Mouse (Mus musculus) midbrain, embryonic 12.5 days (tissue): ENCODE results near the gene Nme2. TPM values are rescaled to one million over a fixed set of nuclear protein-coding genes. Genes with fewer than 3 reads are reported as not detected.
A peak's percentile ranks its signal among the peaks of the same experiment; 100 is the strongest.

Experiments
- ATAC-seq: fragments of 200-750 bp; cut with Nextera tagmentation; 2 replicates; pipeline ENCODE4 v1.8.0; 2017; ENCODE audit warnings: low read depth, moderate TSS enrichment, moderate library complexity; ENCODE audit not compliant: low FRiP score
- H3K27ac ChIP-seq: fragments of 300-500 bp; sonication (generic); replicated peaks from 2 replicates; pipeline ENCODE4 v1.5.1; 2016; ENCODE audit warnings: mild to moderate bottlenecking
- H3K27me3 ChIP-seq: fragments of 300-500 bp; sonication (generic); 2 replicates; pipeline ENCODE4 v1.6.1; 2016; ENCODE audit warnings: mild to moderate bottlenecking
- H3K36me3 ChIP-seq: fragments of 300-500 bp; sonication (generic); 2 replicates; pipeline ENCODE4 v1.6.1; 2016
- H3K4me1 ChIP-seq: fragments of 300-500 bp; sonication (generic); 2 replicates; pipeline ENCODE4 v1.6.1; 2016
- H3K4me2 ChIP-seq: fragments of 300-500 bp; sonication (generic); replicated peaks from 2 replicates; pipeline ENCODE4 v1.6.1; 2016; ENCODE audit warnings: mild to moderate bottlenecking, moderate library complexity
- H3K4me3 ChIP-seq: fragments of 300-500 bp; sonication (generic); 2 replicates; pipeline ENCODE4 v1.5.1; 2016; ENCODE audit warnings: mild to moderate bottlenecking
- H3K9ac ChIP-seq: fragments of 300-500 bp; sonication (generic); replicated peaks from 2 replicates; pipeline ENCODE4 v1.6.1; 2016; ENCODE audit warnings: mild to moderate bottlenecking, moderate library complexity
- H3K9me3 ChIP-seq: fragments of 300-500 bp; sonication (generic); 2 replicates; pipeline ENCODE4 v1.6.1; 2016; ENCODE audit warnings: mild to moderate bottlenecking
- WGBS: fragments of 180-500 bp; shearing (Covaris S2); methylation state at CpG from one replicate; pipeline ENCODE4 v1.1.7; 2016; 5-methylcytosine and 5-hydroxymethylcytosine counted together
- polyA plus RNA-seq: library from polyadenylated mRNA; unstranded; fragments of >200 nt; fragmentation: Nextera tagmentation; extraction: Ambion mirVana; gene quantifications from 2 replicates; pipeline ENCODE4 v1.2.1, GENCODE M21; 2016

The Nme2 gene
- polyA plus RNA-seq, 1 experiment from 2014 or later = 110 TPM

DNA sequence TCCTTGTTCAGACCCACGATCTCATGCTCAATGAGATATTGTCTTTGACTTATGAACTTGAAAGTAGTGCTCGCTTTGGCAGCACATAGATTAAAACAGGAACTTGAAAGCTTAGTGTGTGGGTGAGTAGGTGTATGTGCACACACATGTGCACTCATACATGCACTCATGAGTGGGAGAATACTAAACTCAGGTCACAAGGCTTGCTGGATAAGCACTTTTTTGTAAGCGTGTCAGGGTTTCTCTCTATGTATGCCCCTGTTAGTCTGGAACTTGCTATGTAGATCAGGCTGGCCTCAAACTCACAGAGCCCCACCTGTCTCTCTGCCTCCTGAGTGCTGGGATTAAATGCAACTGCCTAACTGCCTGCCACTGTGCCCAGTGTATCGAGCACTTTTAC is 31.0 kb upstream of the Nme2 start:
- Histone ChIP-seq H3K36me3 (no peaks in the 10 kb centered on the region), H3K4me1 (no peaks in the 10 kb centered on the region), H3K4me3 (no peak overlapping the region), H3K9me3 (no peaks in the 10 kb centered on the region), H3K27me3 (peaks cover 3% of the 10 kb centered on the region; the same call in 1 of the 2 replicates), H3K9ac (no peak overlapping the region), H3K4me2 (no peak overlapping the region), H3K27ac (no peak overlapping the region)
- WGBS = 81% methylated on average over 4 of the region's 4 CpGs
- no peak for ATAC-seq

DNA sequence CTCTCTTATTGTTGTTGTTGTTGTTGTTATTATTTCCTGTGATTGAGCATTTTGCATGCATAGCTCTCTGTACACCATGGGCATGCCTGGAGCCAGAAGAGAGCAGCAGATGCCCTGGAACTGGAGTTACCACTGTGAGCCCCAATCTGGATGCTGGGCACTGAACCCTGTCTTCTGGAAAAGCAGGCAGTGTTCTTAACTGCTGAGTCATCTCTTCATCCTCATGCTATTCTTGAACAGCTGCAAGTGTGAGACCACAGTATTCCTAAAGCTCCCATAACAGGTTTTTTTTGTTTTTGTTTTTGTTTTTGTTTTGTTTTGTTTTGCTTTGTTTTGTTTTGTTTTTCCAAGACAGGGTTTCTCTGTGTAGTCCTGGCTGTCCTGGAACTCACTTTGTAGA is 30.2 kb upstream of the Nme2 start:
- Histone ChIP-seq H3K27me3 (peaks cover 3% of the 10 kb centered on the region; the same call in 1 of the 2 replicates), H3K27ac (no peak overlapping the region), H3K4me3 (no peak overlapping the region), H3K4me1 (no peaks in the 10 kb centered on the region), H3K9ac (no peak overlapping the region), H3K9me3 (no peaks in the 10 kb centered on the region), H3K4me2 (no peak overlapping the region), H3K36me3 (no peaks in the 10 kb centered on the region)
- ATAC-seq = no peak

GRCm38 (mm10) chr11:93985265-93985664 is 29.2 kb upstream of the Nme2 start:
- Histone ChIP-seq H3K9ac (no peak overlapping the region), H3K9me3 (no peaks in the 10 kb centered on the region), H3K27me3 (peaks cover 3% of the 10 kb centered on the region; the same call in 1 of the 2 replicates), H3K27ac (no peak overlapping the region), H3K4me1 (no peaks in the 10 kb centered on the region), H3K36me3 (no peaks in the 10 kb centered on the region), H3K4me2 (no peak overlapping the region), H3K4me3 (no peak overlapping the region)
- 94% methylated on average over 5 of the region's 5 CpGs for WGBS
- no peak for ATAC-seq

GRCm38 (mm10) chr11:93984619-93985018 is 28.6 kb upstream of the Nme2 start:
- 89% methylated on average over 3 of the region's 3 CpGs for WGBS
- ATAC-seq = no peak
- H3K27ac ChIP-seq = no peak overlapping the region
- H3K4me2 ChIP-seq = no peak overlapping the region
- no peaks in the 10 kb centered on the region for H3K9me3 ChIP-seq
- no peak overlapping the region for H3K9ac ChIP-seq
- H3K4me3 ChIP-seq = no peak overlapping the region
- H3K4me1 ChIP-seq = no peaks in the 10 kb centered on the region
- H3K27me3 ChIP-seq = peaks cover 3% of the 10 kb centered on the region; the same call in 1 of the 2 replicates
- no peaks in the 10 kb centered on the region for H3K36me3 ChIP-seq

- H3K4me3 ChIP-seq = no peak overlapping the region
- H3K4me1 ChIP-seq = no peaks in the 10 kb centered on the region
- no peak overlapping the region for H3K27ac ChIP-seq
- peaks cover 3% of the 10 kb centered on the region; the same call in 1 of the 2 replicates for H3K27me3 ChIP-seq
- no peaks in the 10 kb centered on the region for H3K9me3 ChIP-seq
- no peak overlapping the region for H3K9ac ChIP-seq
- WGBS = 74% methylated on average over 6 of the region's 6 CpGs
- no peaks in the 10 kb centered on the region for H3K36me3 ChIP-seq
- no peak for ATAC-seq
- H3K4me2 ChIP-seq = no peak overlapping the region
Measured at GRCm38 (mm10) chr11:93979502-93980049, 23.5 kb upstream of the Nme2 start.

GRCm38 (mm10) chr11:93972951-93973350 is 16.9 kb upstream of the Nme2 start:
- H3K4me2 ChIP-seq = no peak overlapping the region
- peaks cover 7% of the 10 kb centered on the region for H3K4me1 ChIP-seq
- H3K27me3 ChIP-seq = no peaks in the 10 kb centered on the region
- H3K9ac ChIP-seq = no peak overlapping the region
- WGBS = 90% methylated on average over 5 of the region's 5 CpGs
- no peak overlapping the region for H3K4me3 ChIP-seq
- H3K27ac ChIP-seq = no peak overlapping the region
- no peak for ATAC-seq
- H3K9me3 ChIP-seq = no peaks in the 10 kb centered on the region
- no peaks in the 10 kb centered on the region for H3K36me3 ChIP-seq

DNA sequence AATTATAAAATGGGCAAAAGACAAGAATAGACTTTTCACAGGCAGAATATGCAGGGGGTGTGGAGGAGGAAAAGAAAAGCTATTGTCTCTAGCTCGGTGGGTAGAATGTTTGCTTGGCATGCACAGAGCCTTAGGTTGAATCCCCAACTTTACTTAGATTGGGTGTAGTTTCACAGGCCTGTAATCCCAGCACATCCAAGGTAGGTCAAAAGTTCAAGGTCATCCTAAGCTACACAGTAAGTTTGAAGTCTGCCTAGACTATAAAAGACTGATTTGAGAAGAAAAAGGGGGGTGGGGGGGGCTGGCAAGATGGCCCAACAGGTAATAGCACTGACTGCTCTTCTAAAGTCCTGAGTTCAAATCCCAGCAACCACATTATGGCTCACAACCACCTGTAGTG is 13.7 kb upstream of the Nme2 start:
- Histone ChIP-seq H3K27me3 (no peaks in the 10 kb centered on the region), H3K4me1 (peaks cover 15% of the 10 kb centered on the region), H3K27ac (no peak overlapping the region), H3K9me3 (no peaks in the 10 kb centered on the region), H3K9ac (no peak overlapping the region), H3K36me3 (peaks cover 13% of the 10 kb centered on the region), H3K4me3 (no peak overlapping the region), H3K4me2 (no peak overlapping the region)
- no peak for ATAC-seq
- 55% methylated on average over 1 of the region's 1 CpGs for WGBS

GRCm38 (mm10) chr11:93969171-93969570 is 13.1 kb upstream of the Nme2 start:
- 94% methylated on average over 6 of the region's 6 CpGs for WGBS
- ATAC-seq = no peak
- no peak overlapping the region for H3K9ac ChIP-seq
- H3K9me3 ChIP-seq = no peaks in the 10 kb centered on the region
- H3K36me3 ChIP-seq = peaks cover 17% of the 10 kb centered on the region
- H3K4me3 ChIP-seq = no peak overlapping the region
- H3K4me1 ChIP-seq = peaks cover 15% of the 10 kb centered on the region
- no peak overlapping the region for H3K4me2 ChIP-seq
- H3K27me3 ChIP-seq = no peaks in the 10 kb centered on the region
- no peak overlapping the region for H3K27ac ChIP-seq

DNA sequence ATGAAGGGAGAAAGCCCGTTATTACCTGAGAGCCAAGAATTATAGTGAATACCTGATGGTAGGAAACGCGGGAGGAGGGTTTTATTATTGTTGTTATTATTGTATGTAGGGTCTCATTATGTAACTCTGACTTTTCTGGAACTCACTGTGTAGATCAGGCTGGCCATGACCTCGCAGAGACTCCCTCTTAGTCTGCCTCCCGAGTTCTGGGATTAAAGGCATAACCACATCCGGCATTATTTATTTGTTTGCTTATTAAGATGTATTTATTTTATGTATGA is 12.7 kb upstream of the Nme2 start:
- 48% methylated on average over 6 of the region's 6 CpGs for WGBS
- Histone ChIP-seq H3K27me3 (no peaks in the 10 kb centered on the region), H3K9ac (peak overlapping the region; percentile 69; the same call in 1 of the 2 replicates), H3K36me3 (peaks cover 21% of the 10 kb centered on the region), H3K4me3 (peak overlapping the region; percentile 70), H3K27ac (0 out of 2 replicates have a peak overlapping the region, but pooled peaks have one; percentile 72), H3K4me1 (peaks cover 15% of the 10 kb centered on the region), H3K4me2 (peak overlapping the region; percentile 84), H3K9me3 (no peaks in the 10 kb centered on the region)
- peak; percentile 25; the same call in 1 of the 2 replicates for ATAC-seq

DNA sequence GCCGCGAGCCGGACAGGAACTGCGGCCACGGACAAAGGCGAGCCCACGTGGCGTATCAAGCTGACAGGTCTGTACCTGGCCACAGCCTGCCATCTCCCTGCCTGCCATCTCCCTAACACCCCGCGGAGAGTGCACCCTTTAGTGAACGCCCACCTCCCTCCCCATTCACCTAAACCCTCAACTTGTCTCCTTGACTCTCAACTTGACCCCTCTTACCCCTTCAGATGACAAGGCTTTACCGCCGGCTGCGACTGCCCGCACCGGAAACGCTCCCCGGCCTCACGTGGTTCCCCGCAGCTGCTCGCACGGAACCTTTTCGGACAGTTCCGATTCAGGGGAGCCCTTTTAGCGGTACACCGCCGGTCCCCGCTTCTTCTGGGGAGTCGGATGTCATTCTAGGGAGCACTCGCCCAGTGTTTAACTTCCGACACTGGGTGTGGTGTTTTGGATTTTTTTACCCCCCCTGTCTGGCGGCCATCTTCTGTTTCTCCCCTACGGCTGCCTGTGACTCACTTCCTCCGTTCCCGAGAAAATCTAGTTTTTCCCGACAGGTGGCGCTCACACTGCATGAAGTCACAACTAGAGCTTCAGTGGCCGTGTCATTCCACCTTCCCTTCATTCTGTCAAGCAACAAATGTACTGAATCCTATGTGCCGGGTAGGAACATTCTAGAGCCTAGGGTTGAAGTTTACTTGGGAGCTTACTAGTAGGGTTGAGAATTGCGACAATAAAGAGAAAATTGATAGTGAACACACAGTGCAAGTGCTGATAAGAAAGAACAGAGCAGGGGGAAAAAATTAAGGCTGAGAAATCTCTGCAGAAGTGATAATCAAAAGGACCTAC is 12.2 kb upstream of the Nme2 start, which contains the start of the genes Gm20390 and Nme1:
Gm20390 (minus strand) TSS at position 289 of the 843 bp plus-strand sequence.
Nme1 (minus strand) TSS at position 517 of the 843 bp plus-strand sequence.
- Histone ChIP-seq H3K9me3 (no peaks in the 10 kb centered on the region), H3K27ac (peak within 1 kb of the TSS; percentile 72), H3K36me3 (peaks cover 26% of the 10 kb centered on the region), H3K4me3 (peak within 1 kb of the TSS; percentile 70), H3K4me2 (peak within 1 kb of the TSS; percentile 84), H3K4me1 (peaks cover 15% of the 10 kb centered on the region), H3K9ac (peak within 1 kb of the TSS; percentile 69), H3K27me3 (no peaks in the 10 kb centered on the region)
- under 1% methylated on average over 40 of the region's 40 CpGs for WGBS
- peak; percentile 96 for ATAC-seq

DNA sequence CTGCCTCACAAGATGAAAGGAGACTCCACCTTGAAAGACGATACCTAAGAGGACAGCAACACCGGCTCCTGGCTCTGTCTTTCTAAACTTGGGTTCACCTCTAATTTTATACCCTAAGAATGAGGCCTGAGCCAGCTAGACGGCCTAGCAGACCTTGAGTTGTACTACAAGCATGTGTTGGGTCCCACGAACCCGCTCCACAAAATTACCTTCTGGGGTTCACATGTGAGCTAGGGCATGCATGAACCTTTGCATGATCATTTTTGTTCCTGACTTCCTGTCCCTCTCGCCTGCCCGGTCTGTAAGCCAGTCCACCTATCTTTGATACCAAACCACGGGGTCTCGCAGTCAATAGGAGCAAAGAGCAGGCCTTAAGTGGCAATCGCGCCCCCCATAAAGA is 11.3 kb upstream of the Nme2 start:
- Histone ChIP-seq H3K9ac (peak overlapping the region; percentile 69), H3K36me3 (peaks cover 34% of the 10 kb centered on the region), H3K27ac (peak overlapping the region; percentile 72), H3K27me3 (no peaks in the 10 kb centered on the region), H3K4me1 (peaks cover 15% of the 10 kb centered on the region), H3K4me3 (peak overlapping the region; percentile 70), H3K9me3 (no peaks in the 10 kb centered on the region), H3K4me2 (peak overlapping the region; percentile 84)
- 7% methylated on average over 11 of the region's 11 CpGs for WGBS
- ATAC-seq = no peak

- peaks cover 15% of the 10 kb centered on the region for H3K4me1 ChIP-seq
- no peak for ATAC-seq
- H3K27me3 ChIP-seq = no peaks in the 10 kb centered on the region
- no peak overlapping the region for H3K4me2 ChIP-seq
- H3K36me3 ChIP-seq = peaks cover 51% of the 10 kb centered on the region
- no peaks in the 10 kb centered on the region for H3K9me3 ChIP-seq
- 94% methylated on average over 6 of the region's 6 CpGs for WGBS
- no peak overlapping the region for H3K27ac ChIP-seq
- no peak overlapping the region for H3K4me3 ChIP-seq
- H3K9ac ChIP-seq = no peak overlapping the region
Measured at GRCm38 (mm10) chr11:93965391-93965790, 9.3 kb upstream of the Nme2 start.
